Mouse (Mus musculus) kidney, adult 8-10 months (tissue): ENCODE measurements around the gene Antxr2.

Source experiments
- DNase-seq, 2 experiments: peaks; one replicate each; pipeline ENCODE4 v3.0.0; 2022

The Antxr2 gene

DNA sequence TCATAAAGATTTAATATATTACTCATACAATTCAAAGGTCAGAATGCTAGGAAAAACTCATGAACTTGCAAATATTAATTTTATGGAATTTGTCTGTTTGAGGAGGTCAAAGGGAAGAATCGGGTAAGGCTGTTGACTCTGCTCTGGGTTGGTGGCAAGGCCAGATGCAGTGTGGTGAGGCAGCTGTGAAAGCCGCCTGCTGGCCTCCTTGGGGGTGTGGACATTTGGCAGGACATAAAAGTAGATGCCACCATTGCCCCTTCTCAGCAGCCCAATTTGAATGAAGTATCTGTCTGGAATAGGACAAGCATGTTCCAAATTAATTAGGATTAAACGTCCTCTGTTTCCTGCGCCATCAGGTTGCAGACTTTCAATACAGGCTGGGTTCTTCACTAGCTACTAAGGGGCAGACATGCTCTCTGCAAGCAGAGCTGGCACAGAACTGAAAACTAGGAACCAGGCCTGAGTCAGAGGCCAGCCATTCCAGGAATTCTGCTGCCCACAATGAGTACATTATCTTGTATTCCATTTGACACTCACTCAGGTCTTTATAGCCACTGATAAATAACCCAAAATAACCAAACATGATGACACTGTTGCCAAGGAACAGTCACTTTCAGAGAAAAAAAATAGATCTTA, 44.1 kb downstream of the Antxr2 start:
- no peak for DNase-seq

DNA sequence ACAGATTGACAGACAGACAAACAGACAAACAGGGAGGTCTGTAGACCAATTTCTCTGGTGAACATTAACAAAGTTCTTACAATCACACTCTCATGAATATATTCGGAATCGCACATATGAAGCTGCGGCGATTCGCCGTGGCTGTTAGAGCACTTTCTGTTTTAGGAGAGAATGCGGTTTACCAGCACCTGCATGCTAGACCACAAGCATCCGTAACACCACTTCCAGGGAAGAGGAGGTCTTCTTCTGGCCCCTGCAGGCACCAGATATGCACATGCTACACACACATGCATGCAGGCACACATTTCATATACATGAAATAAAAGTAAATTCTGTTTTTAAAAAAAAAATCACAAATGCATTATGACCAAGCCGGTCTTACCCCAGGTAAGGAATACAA, 47.5 kb downstream of the Antxr2 start:
- DNase-seq: no peak

DNA sequence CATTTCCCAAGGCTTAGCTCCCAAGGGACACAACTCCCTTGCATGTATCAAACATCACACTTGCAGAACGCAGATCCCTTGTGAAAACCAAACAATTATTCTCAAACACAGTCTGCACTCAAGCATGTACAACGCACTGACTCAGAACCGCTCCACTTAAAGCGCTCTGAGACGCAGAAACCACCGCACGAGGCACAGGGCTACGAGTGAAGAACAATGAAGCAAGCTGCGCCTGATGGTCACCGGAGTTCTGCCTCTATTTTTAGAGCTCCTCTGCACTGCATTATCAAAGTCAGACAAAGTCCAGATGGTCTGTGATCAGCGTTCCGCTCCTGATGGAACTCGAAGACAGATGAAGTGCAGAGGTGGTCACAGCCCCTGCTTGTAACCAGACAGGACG, 50.4 kb downstream of the Antxr2 start:
- DNase-seq: no peak

GRCm38 (mm10) chr5:97973293-97973692, 57.5 kb downstream of the Antxr2 start:
- no peak for DNase-seq

GRCm38 (mm10) chr5:97972029-97972428, 58.8 kb downstream of the Antxr2 start:
- DNase-seq: no peak

GRCm38 (mm10) chr5:97971236-97971635, 59.6 kb downstream of the Antxr2 start:
- DNase-seq: no peak

GRCm38 (mm10) chr5:97967044-97967443, 63.8 kb downstream of the Antxr2 start:
- DNase-seq: no peak

DNA sequence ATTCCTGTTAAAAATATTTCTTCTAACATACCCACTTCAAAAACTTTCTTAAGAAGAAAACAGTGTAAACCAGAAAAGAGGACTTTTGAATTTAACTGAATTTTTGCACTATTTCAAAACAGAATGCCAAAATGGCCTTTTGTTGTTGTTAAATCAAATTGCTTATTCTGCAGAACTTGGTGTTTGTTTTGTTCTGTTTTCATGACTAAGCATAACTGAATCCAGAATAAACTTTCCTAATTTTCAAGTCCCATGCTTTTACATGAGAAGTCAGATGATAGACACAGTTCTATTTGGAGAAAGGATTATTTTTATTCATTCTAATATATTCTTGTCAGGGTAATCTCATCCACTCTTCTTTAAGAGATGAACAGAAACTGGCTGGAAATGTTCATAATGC, 64.7 kb downstream of the Antxr2 start:
- DNase-seq: no peak

DNA sequence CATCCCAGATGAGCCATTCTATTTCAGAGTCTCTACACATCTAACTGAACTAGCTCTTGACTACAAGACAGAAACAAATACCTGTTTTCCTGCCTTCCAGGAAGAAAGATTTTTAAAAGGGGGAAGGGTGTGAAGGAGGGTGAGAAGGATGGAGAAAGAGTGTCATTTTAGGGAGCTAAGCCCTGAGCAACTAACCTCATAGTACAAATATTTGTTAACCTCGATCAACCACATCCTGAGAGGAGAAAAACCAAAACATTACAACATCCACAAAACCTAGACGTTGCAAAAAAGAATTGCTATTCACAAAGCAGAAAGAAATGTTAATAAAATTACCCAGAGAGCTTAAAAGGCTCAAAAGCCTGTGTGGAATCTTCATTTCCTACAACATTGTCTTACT, 66.4 kb downstream of the Antxr2 start:
- no peak for DNase-seq

DNA sequence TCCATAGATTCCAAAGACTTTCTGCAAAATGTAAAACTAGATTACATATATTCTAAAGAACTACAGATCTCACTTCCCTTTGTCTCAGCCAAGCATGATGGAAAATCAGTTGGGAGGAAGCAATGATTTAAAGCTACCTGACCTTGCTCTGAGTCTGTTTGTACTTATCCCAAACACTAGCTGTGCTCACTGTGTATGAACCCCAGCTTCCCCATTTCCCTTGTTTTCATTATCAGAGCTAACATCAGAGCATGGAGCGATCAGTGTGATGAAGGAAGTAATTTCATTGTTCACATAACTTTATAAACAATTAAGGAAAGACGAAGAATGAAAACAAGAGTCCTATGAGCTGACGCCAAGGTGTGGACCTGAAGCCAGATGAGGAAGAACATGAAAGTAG, 68.3 kb downstream of the Antxr2 start:
- DNase-seq: no peak

DNA sequence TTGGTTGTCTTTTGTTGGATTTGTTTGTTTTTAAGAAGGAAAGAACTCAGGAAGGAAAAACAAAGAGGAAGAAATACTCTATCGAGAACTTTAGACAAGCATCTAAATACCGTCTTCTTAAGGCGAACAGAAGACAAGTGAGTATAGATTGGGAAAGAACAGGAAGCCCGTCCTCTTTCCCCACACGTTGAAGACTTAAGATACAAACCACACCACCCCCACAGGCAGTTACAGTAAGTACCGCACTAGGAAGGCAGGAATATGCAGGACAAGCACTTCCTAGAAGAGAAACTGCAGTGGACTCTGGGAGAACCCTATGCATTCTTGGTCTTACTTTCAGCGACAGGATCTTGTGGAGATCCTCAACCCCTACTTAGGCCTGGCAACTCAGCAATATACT, 69.1 kb downstream of the Antxr2 start:
- DNase-seq: no peak

- no peak for DNase-seq
These were observed 71.2 kb downstream of the Antxr2 start for GRCm38 (mm10) chr5:97959651-97960050.

DNA sequence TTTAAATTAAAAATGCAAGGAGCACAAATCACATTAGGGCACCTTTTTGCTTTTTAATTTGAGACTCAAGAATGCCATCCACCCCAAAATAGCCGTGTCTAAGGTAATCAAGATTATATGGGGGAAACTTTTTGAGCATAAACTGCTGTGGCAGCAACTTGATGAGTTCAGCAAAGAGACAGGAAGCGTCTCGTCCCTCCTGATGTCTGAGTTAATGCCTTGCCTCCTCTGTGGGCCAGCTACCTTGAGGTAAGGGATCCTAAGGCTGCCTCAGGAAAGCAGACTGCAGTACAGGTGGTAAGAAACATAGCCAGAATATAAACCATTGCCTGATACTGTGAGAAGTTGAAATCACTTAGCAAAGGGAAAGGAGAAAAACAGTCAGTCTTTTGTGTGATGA, 71.8 kb downstream of the Antxr2 start:
- no peak for DNase-seq

- no peak for DNase-seq
These were observed 73.3 kb downstream of the Antxr2 start for GRCm38 (mm10) chr5:97957501-97957900.

- DNase-seq: no peak
These were observed 76.6 kb downstream of the Antxr2 start for GRCm38 (mm10) chr5:97954193-97954772.

- DNase-seq: no peak
These were observed 77.5 kb downstream of the Antxr2 start for GRCm38 (mm10) chr5:97953241-97953920.

- DNase-seq: no peak
These were observed 83.6 kb downstream of the Antxr2 start for GRCm38 (mm10) chr5:97947261-97947660.

- no peak for DNase-seq
These were observed 84.6 kb downstream of the Antxr2 start for GRCm38 (mm10) chr5:97946236-97946635.

DNA sequence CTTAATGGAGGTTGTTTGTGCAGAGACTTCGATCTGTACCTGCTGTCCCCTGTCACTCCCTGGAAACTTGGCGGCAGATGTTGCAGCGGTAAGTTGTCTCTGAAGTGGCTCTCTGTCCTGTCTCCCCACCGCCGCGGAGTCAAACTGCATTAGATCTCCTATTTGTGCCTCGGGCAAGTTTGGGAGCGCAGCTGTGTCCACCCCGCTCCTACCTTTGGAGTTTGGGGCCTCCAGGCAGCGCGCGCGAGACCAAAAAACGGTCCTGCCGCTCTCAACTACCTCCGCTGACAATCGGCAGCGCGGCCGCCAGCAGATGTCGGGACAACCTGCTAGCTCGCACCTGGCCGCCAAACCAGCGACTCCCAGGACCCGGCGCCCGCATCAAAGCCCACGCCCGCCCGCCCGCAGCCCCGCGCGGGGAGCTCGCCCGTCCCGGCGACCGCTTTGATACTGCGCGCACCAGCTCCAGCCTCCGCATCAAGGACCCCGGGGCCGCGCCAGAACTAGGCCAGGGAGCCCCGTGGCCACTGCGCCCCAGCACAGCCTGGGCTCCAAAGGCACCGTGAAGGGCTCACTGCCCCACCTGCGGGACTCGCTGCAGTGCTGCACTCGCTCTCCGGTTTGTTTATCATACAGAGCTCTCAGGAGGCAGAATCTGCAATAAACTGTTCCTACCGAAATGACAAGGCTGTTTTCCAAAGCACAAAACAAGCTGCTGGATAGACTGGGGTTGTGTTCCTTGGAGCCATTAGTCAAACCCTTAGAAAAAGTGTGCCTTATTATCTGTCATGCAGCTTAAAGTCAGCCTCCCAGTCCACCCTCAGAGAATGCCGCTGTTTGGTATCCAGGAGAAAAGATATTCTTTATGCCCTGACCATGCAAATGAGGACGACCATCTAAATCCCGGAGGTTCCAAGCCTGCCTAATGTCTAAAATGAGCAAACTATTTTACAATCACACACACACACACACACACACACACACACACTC, 95.4 kb downstream of the Antxr2 start:
- DNase-seq: peak; percentile 2 to 3

GRCm38 (mm10) chr5:97917654-97918053, 113.2 kb downstream of the Antxr2 start:
- DNase-seq: no peak

- DNase-seq: no peak
These were observed 116.0 kb downstream of the Antxr2 start for GRCm38 (mm10) chr5:97914890-97915289.

DNA sequence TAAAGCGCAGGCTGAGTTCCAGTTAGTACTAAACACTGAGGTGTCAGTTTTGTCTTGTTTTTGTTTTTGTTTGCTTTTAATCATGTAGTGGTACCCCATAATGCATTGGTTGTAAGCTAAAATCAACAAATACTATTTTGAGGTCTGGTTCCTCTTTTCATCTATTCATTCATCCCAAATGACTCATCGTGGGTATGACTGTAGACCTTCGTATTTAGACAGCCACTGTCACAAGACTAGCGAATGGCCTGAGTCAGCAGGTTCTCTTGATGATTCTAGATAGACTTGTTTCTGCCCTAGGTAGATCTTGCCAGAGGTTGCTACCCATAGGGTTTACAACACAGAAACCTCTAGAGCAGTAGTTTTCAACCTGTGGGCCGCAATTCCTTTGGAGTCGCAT, 116.9 kb downstream of the Antxr2 start:
- no peak for DNase-seq

- DNase-seq: no peak
These were observed 123.4 kb downstream of the Antxr2 start for GRCm38 (mm10) chr5:97907482-97907881.
